Mouse (Mus musculus) right cerebral cortex, adult 18-20 months (tissue): ENCODE data around the gene Bcl2l2.

ENCODE experiments used
- DNase-seq: peaks from one replicate; pipeline ENCODE4 v3.0.0; 2022; ENCODE audit warnings: mixed read lengths

Gene Bcl2l2

GRCm38 (mm10) chr14:54937361-54938182, 54.4 kb downstream of the Bcl2l2 start:
- DNase-seq: no peak
